Mouse (Mus musculus) frontal cortex, postnatal 36 days (tissue): ENCODE results near the gene Rd3l.
A peak's percentile ranks its signal among the peaks of the same experiment; 100 is the strongest.
"Not testable (repeated sequence)": the region's sequence is repeated elsewhere in the genome, so short reads cannot be mapped to it uniquely, and the experiment has no call there.

Source experiments
- DNase-seq, 2 experiments: peaks; one replicate each; pipeline ENCODE4 v3.0.0; 2022; ENCODE audit warnings: low spot score in 2 of 2

The Rd3l gene

DNA sequence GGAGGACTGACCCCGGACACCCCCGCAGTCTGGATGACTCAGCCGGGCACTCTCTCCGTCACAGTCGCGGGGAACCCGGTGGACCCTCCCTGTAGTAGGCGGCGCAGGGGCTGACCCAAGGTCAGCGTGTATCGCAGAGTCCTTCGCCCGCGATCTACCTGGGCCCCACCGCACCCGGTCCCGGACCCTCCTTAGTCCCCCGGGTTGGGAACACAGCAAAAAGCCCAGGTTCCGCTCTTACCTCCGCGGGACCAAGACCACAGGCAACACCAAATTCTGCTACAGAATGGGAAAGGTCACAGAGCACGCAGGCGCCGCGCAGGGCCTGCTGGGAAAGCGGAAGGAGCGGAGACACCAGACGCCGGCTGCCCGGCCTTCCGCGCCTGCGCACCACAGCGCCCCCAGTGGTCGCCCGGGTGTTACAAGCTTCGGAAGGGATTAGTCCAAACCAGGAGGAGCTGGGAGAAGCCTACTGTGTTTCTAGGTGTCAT, 14.4 kb downstream of the Rd3l start, which contains the start of gene Atp5mpl:
Gene Atp5mpl, minus strand, starts transcription at position 295 of the 491 bp plus-strand sequence.
- peak; percentile 96 for DNase-seq

DNA sequence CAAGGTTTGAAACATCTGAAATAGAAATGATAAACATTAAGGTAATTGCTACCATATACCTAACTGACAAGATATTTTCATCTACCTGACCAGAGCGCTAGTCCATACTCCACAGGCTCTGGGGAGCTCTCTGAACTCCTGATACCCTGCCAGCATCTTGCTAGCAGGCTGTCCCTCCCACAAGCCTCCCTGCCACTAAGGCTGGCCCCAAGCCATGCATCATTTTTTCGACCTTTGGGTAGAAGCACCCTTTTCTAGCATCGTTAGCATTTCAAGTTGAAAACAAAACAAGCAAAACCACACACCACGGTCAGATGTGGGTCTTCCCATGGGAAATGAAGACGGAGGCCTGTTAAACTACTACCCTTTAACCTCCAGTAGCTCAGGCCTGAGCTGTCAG, 17.8 kb downstream of the Rd3l start:
- DNase-seq, result no peak

- DNase-seq, result peak; percentile 78 to 80
Measured at GRCm38 (mm10) chr12:111958101-111958865, 22.8 kb downstream of the Rd3l start.

DNA sequence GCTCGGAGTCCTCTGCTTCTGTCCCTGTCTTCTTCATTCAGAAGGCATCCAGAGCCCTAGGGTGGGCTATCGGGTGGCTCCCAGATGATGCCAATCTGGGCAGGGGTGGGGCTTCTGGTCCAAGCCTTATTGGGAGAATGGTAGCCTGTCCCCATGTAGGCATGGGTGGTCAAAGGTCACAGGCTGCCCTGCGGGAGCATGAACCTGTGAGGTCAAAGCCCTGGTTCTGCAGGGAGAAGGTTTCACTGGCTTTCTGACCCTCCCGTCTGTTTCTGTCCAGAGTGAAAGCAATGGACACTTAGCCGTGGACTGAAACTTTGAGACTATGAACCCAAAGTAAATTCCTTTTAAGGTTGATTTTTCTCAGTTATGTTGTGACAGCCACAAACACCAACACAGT, 24.9 kb downstream of the Rd3l start:
- DNase-seq, result no peak

- no peak for DNase-seq
Measured at GRCm38 (mm10) chr12:111951701-111952100, 29.4 kb downstream of the Rd3l start.

GRCm38 (mm10) chr12:111950486-111950885, 30.6 kb downstream of the Rd3l start:
- DNase-seq, result no peak

GRCm38 (mm10) chr12:111946716-111947115, 34.4 kb downstream of the Rd3l start:
- peak; percentile 9 to 43 for DNase-seq

DNA sequence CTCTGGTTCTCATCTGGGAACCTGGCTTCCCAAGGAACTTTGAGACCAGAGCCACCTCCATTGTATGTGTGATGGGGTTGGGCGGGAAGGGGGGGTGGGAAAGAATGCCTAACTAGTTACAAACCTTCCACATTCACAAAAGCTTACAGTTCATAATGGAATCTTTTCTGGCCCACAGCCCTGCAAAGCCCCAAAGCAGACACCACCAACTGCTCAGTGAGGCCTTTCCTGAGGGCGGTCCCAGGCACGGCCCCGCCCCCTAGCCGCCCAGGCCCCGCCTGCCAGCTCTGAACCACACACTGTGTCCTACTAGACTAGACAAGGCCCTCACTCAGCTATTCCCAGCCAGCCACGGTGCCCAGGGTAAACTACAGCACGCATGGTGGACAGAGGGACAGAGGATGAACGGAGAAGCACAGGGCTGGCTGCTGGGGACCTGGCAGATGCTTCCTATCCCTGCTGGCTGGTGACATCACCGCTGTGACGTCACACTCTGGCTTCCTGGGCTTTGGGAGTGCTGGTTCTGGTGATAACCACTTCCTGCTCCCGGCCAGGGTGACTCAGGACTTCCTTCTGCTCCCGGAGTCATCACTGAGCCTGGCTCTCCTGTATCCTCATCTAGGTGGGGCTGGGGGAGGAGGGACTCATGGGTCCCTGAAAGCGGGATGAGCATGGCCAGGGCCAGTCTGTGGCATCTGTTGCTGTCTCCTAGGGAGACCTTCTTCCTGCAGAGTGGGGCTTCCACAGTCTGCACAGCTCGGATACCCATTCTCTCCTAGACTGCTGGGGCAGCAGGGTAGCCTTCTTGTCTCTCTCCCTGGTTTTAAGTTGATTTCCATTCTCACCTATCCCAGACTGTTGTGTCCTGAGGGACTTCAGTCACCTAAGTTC, 35.1 kb downstream of the Rd3l start:
- DNase-seq, result not testable (repeated sequence)

DNA sequence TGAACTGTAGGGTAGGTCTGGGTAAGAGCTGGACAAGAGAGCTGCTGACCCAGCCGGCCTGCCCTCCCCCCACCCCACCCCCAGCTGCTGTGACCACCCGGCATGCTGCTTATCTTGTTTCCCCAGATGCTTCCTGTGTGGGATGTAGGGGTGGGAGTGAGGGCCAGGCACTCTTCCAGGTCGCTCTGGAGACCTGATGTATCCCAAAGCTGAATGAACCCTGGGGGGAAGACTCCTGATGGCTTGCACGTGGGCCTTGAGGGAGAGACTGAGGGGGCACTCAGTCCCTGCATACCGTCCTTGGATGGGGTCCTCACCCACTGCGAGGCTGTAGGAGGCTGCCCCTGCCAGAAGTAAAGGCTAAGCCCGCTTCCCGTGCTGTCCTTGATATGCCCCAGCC, 36.0 kb downstream of the Rd3l start:
- no peak for DNase-seq

DNA sequence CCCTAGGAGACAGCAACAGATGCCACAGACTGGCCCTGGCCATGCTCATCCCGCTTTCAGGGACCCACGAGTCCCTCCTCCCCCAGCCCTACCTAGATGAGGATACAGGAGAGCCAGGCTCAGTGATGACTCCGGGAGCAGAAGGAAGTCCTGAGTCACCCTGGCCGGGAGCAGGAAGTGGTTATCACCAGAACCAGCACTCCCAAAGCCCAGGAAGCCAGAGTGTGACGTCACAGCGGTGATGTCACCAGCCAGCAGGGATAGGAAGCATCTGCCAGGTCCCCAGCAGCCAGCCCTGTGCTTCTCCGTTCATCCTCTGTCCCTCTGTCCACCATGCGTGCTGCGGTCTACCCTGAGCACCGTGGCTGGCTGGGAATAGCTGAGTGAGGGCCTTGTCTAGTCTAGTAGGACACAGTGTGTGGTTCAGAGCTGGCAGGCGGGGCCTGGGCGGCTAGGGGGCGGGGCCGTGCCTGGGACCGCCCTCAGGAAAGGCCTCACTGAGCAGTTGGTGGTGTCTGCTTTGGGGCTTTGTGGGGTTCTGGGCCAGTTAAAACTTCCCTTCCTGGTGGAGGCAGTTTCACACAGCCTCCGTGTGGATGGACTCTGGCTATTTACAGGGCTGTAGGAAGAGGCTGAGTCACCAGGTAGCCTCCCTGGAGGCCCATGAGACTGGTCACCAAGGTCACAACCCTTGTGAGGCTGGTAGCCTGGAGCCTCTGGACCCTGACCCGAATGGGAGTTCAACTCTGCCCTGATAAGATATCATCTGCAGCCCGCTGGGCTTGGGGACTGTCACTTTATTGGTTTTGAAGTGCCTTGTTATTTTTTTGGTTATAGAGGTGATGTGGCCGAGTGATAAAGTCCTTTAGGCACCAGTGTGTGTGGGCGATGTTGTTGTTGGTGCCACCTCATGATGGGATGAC, 36.8 kb downstream of the Rd3l start:
- not testable (repeated sequence) for DNase-seq

DNA sequence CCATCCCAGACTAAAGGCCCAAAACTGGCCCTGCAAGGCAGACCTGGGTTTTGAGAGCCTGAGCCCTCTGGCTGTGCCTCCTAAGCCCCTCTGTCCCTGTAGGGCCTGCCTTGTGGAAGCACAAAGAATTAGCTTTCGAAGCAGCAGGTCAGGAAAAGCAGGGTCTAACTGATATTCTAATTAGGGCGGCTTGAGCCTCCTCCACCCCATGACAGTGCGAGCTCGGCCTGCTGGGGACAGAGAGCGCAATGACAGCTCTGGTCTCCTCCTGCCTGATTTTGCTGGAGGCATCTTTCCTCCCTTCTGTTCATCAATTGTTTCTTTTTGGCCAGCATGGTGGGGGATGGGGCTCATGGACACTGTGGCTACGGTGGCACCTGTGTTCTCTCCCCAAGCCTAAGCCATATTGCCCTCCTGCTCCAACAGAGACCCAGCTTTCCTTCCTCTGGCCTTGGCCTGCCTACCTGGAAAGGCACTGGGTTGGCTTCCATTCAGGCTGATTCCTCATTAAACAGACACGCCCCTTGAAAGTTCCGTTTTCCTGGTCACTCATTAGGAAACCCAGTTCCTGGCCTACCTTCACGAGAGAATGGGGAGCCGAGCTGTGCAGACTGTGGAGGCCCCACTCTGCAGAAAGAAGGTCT, 37.6 kb downstream of the Rd3l start:
- DNase-seq, result no peak

DNA sequence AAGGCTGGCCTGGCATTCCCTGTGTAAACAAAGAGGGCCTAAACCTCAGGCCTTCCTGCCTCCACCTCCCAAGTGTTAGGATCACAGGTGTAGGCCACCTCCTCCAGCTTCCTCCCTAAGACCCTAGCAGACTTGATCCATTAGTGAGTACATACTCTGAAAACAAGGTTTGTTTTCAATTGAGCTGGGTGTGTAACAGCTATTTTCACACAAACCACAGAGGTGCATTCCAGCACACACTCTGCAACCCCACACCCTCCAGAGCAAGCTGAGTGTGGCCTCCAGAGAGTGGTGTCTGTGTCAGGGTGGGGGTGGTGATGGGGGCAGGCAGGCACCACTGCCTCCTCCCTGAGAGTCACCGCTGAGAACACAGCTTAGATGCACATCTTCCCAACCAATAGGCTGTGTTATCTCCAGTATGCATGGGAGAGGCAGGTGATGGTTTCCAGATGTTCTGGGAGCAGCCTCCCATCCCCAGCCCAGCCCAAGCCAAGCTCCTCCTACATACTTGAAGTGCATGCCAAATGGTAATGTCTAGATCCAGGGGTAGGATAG, 42.4 kb downstream of the Rd3l start:
- DNase-seq, result no peak

GRCm38 (mm10) chr12:111936706-111937550, 44.2 kb downstream of the Rd3l start:
- no peak for DNase-seq

GRCm38 (mm10) chr12:111933971-111934370, 47.1 kb downstream of the Rd3l start:
- DNase-seq, result no peak

- no peak for DNase-seq
Measured at GRCm38 (mm10) chr12:111933032-111933704, 47.9 kb downstream of the Rd3l start.

DNA sequence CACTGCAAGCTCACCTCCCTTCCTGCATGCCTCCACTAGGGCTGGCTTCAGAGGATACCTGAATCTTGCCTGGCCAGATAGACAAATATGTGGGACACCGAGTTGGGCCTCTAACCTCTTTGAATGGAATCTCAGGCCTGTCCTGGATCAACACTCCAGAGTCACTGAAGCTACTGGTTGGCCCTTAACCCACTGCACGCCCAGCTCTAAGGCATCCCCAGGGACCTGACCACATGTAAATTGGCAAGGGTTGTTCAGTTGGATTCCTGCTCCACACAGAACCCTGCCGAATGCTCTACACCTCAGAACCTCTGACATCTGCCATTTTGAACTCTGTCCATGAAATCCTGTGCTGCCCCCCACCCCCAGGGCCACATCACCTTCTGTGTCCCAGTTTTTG, 48.6 kb downstream of the Rd3l start:
- no peak for DNase-seq

DNA sequence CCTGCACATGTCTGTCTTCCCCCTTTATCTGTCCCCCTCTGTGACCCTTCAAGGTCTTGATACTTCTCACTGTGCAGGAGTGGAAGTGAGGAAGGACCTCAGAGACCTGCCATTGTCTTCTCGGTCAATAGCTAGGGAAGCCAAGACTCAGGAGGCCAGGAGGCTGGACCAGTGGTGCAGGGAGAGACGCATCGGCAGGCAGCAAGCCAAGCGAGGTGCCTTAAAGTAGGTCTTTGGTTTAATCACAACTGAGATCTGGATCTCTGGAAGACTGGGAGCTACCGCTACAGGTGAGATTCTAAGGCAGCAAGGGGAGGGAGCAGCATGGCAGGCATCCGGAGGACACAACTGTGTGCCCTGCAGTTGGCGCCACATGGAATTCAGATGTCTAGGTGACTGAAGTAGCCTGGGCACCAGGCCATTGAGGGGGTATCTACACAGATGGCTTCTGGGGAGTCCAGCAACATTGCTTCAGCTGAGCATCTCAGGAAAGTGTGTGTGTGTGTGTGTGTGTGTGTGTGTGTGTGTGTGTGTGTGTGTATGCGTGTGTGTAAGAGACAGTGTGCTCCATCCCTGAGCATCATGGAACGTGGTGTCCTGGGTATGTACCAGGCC, 49.6 kb downstream of the Rd3l start:
- DNase-seq, result no peak
